Mouse (Mus musculus) heart, adult 2 months (tissue): ENCODE measurements around the gene Bik. TPM values are rescaled to one million over a fixed set of nuclear protein-coding genes. Genes with fewer than 3 reads are reported as not detected.

Experiments used
- DNase-seq, 2 experiments: peaks; one replicate each; pipeline ENCODE4 v3.0.0; 2021
- H3K27ac ChIP-seq: fragments of 200-600 bp; 2 replicates; pipeline ENCODE4 v1.8.1; 2022
- H3K27me3 ChIP-seq: fragments of 200-500 bp; 2 replicates; pipeline ENCODE4 v1.6.1; 2012; ENCODE audit warnings: mild to moderate bottlenecking, low read length, inconsistent platforms, mixed read lengths; ENCODE audit not compliant: control insufficient read depth, insufficient read depth
- H3K36me3 ChIP-seq: fragments of 200-500 bp; 2 replicates; pipeline ENCODE4 v1.6.1; 2012; ENCODE audit warnings: low read length, inconsistent platforms; ENCODE audit not compliant: control insufficient read depth, insufficient read depth
- H3K4me1 ChIP-seq: fragments of 200-500 bp; 2 replicates; pipeline ENCODE4 v1.6.1; 2011; ENCODE audit warnings: low read length; ENCODE audit not compliant: control insufficient read depth, insufficient read depth
- H3K4me3 ChIP-seq: fragments of 200-600 bp; 2 replicates; pipeline ENCODE4 v1.8.1; 2022
- H3K79me2 ChIP-seq: fragments of 200-500 bp; replicated peaks from 2 replicates; pipeline ENCODE4 v1.6.1; 2012; ENCODE audit warnings: mild to moderate bottlenecking, inconsistent platforms, low read length, moderate library complexity, mixed read lengths; ENCODE audit not compliant: control insufficient read depth, insufficient read depth
- H3K9ac ChIP-seq: fragments of 200-500 bp; 2 replicates; pipeline ENCODE4 v1.6.1; 2012; ENCODE audit warnings: low read depth, mild to moderate bottlenecking, control low read depth, inconsistent platforms, low read length, mixed read lengths
- CTCF ChIP-seq: fragments of 200-600 bp; IDR thresholded peaks from 2 replicates; pipeline ENCODE4 v1.8.1; 2022; ENCODE audit warnings: antibody characterized with exemption, mild to moderate bottlenecking, moderate library complexity
- EP300 ChIP-seq: fragments of 200-500 bp; IDR thresholded peaks from 2 replicates; pipeline ENCODE4 v1.6.1; 2011; ENCODE audit warnings: low read depth, low read length, control low read depth; ENCODE audit not compliant: insufficient read depth
- POLR2A ChIP-seq: fragments of 200-500 bp; IDR thresholded peaks from 2 replicates; pipeline ENCODE4 v1.6.1; 2011; ENCODE audit warnings: mild to moderate bottlenecking, low read depth, low read length, control low read depth; ENCODE audit not compliant: insufficient read depth
- WGBS: fragments of 180-500 bp; shearing (Covaris S2); methylation state at CpG from one replicate; pipeline ENCODE4 v1.1.7; 2018; 5-methylcytosine and 5-hydroxymethylcytosine counted together
- intact Hi-C: fragments of 180-260 bp; cut with DNase I; formaldehyde crosslinking; loops from one replicate; pipeline ENCODE4 v1.15.1; 2025
- polyA plus RNA-seq: library from polyadenylated mRNA; depleted of rRNA; stranded (reverse); fragments of >200 nt; gene quantifications from 2 replicates; pipeline ENCODE4 v1.2.3, GENCODE M21; 2012
- total RNA-seq, 2 experiments: library from RNA; stranded (reverse); gene quantifications; 2 replicates each; pipeline ENCODE4 v1.2.3; 2021

Gene Bik
- total and polyA plus RNA-seq, 3 experiments: 8.3 to 11.7 (median 10.9) TPM

GRCm38 (mm10) chr15:83547144-83547543 lies 20.5 kb downstream of the Bik start:
- no peak for DNase-seq
- intact Hi-C loops: no loop called here
- Histone ChIP-seq H3K4me1 (no peaks in the 10 kb centered on the region), H3K27ac (no peak overlapping the region), H3K36me3 (no peaks in the 10 kb centered on the region), H3K79me2 (no peaks in the 10 kb centered on the region), H3K27me3 (no peaks in the 10 kb centered on the region), H3K9ac (no peak overlapping the region), H3K4me3 (no peak overlapping the region)
- 88% methylated on average over 8 of the region's 8 CpGs for WGBS
- no peak for TF ChIP-seq CTCF
- no peak for TF ChIP-seq EP300
- no peak for TF ChIP-seq POLR2A

GRCm38 (mm10) chr15:83550137-83550536 lies 23.5 kb downstream of the Bik start:
- Histone ChIP-seq H3K27me3 (no peaks in the 10 kb centered on the region), H3K4me3 (no peak overlapping the region), H3K79me2 (no peaks in the 10 kb centered on the region), H3K4me1 (no peaks in the 10 kb centered on the region), H3K36me3 (no peaks in the 10 kb centered on the region), H3K27ac (no peak overlapping the region), H3K9ac (no peak overlapping the region)
- peak in 1 of 2 experiments; percentile 14 for DNase-seq
- TF ChIP-seq POLR2A: no peak
- no peak for TF ChIP-seq EP300
- no peak for TF ChIP-seq CTCF
- intact Hi-C loops: no loop called here
- WGBS: 79% methylated on average over 2 of the region's 2 CpGs

- H3K4me1 ChIP-seq: peaks cover 4% of the 10 kb centered on the region
- H3K4me3 ChIP-seq: no peak overlapping the region
- H3K27ac ChIP-seq: no peak overlapping the region
- no peaks in the 10 kb centered on the region for H3K79me2 ChIP-seq
- no peaks in the 10 kb centered on the region for H3K27me3 ChIP-seq
- no peak for DNase-seq
- no peak overlapping the region for H3K9ac ChIP-seq
- no peaks in the 10 kb centered on the region for H3K36me3 ChIP-seq
- TF ChIP-seq CTCF (peak; percentile 66), EP300 (no peak)
- intact Hi-C loops: no loop called here
These were observed 27.2 kb downstream of the Bik start for GRCm38 (mm10) chr15:83553831-83554230.

- no peaks in the 10 kb centered on the region for H3K27me3 ChIP-seq
- peak overlapping the region; percentile 66 for H3K4me3 ChIP-seq
- peak overlapping the region; percentile 97 for H3K9ac ChIP-seq
- WGBS: under 1% methylated on average over 74 of the region's 74 CpGs
- peak overlapping the region; percentile 96 for H3K27ac ChIP-seq
- H3K36me3 ChIP-seq: no peaks in the 10 kb centered on the region
- DNase-seq: peak; percentile 91 to 92
- intact Hi-C loops: no loop called here
- peaks cover 4% of the 10 kb centered on the region for H3K4me1 ChIP-seq
- H3K79me2 ChIP-seq: no peaks in the 10 kb centered on the region
- TF ChIP-seq CTCF (peak; percentile 10; the same call in 1 of the 2 replicates), EP300 (peak; percentile 55; the same call in 1 of the 2 replicates), POLR2A (peak; percentile 88)
These were observed 28.7 kb downstream of the Bik start for GRCm38 (mm10) chr15:83555161-83555974.

GRCm38 (mm10) chr15:83560941-83561477 lies 34.3 kb downstream of the Bik start:
- TF ChIP-seq CTCF (no peak), POLR2A (no peak), EP300 (no peak)
- Histone ChIP-seq H3K36me3 (no peaks in the 10 kb centered on the region), H3K79me2 (no peaks in the 10 kb centered on the region), H3K9ac (no peak overlapping the region), H3K27ac (no peak overlapping the region), H3K4me3 (no peak overlapping the region), H3K4me1 (peaks cover 8% of the 10 kb centered on the region), H3K27me3 (no peaks in the 10 kb centered on the region)
- WGBS: 56% methylated on average over 5 of the region's 5 CpGs
- intact Hi-C loops: loop anchor here (5.0 kb wide), 1 partner anchor 34 kb away; the partner anchor contains the start of gene Bik
- no peak for DNase-seq

GRCm38 (mm10) chr15:83562626-83563270 lies 36.1 kb downstream of the Bik start:
- Histone ChIP-seq H3K79me2 (no peaks in the 10 kb centered on the region), H3K36me3 (no peaks in the 10 kb centered on the region), H3K27ac (peak overlapping the region; percentile 92), H3K9ac (no peak overlapping the region), H3K27me3 (no peaks in the 10 kb centered on the region), H3K4me3 (peak overlapping the region; percentile 80), H3K4me1 (peaks cover 9% of the 10 kb centered on the region)
- TF ChIP-seq POLR2A: peak; percentile 60; the same call in 1 of the 2 replicates
- no peak for TF ChIP-seq CTCF
- DNase-seq: peak; percentile 87 to 92
- intact Hi-C loops: loop anchor here (5.0 kb wide), 1 partner anchor 35 kb away; the partner anchor contains the start of gene Bik
- WGBS: 43% methylated on average over 15 of the region's 15 CpGs
